Mouse (Mus musculus) c-Kit-positive CD71-positive TER-119-negative erythroid progenitor cells, embryonic 14.5 days (primary cell): ENCODE measurements at regions not wholly inside any gene's neighbourhood (a gene's known extent, or its start where the extent isn't known, plus 50 kb on each side); places are given as distances from the start of the nearest gene placed in this dataset.

Experiments used
- DNase-seq: peaks from one replicate; pipeline ENCODE4 v3.0.0-alpha.2; 2013; ENCODE audit warnings: low read depth

DNA sequence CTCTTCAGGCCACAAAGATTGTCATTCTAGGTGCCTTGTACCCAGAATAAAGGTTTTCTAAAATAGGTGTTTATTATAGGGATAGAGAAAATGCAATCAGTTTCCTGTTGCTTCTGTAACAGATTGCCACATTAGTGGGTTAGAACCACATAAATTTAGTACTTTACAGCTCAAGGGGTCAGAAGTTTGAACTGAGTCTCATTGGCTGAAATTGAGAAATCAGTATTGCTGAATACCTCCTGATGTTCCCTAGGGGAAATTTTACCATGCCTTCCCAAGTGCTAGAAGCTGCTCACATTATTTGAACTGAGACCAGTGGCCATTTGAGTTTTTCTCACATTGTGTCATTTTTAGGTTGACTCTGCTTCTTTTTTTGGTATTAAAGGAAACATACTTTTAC is 160.2 kb downstream of the Calcrl start:
- DNase-seq = no peak

DNA sequence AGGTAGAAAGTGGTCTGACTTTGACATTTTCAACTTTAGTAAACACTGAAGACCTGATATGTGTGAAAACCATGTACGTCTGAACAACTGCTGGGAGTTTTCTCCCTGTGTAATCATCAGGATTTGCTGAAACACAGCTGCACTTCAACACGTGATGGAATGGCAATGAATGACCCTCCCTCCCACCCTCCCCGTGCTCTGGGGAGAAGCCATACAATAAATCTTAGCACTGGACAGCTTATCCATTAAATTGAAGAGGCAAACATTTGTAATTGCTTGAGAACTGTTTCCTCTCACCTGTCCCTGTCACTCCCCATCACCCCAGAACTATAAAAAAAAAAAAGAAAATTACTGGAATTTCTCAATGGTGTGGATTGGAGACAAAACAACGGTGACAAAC is 159.1 kb downstream of the Calcrl start:
- DNase-seq = no peak

DNA sequence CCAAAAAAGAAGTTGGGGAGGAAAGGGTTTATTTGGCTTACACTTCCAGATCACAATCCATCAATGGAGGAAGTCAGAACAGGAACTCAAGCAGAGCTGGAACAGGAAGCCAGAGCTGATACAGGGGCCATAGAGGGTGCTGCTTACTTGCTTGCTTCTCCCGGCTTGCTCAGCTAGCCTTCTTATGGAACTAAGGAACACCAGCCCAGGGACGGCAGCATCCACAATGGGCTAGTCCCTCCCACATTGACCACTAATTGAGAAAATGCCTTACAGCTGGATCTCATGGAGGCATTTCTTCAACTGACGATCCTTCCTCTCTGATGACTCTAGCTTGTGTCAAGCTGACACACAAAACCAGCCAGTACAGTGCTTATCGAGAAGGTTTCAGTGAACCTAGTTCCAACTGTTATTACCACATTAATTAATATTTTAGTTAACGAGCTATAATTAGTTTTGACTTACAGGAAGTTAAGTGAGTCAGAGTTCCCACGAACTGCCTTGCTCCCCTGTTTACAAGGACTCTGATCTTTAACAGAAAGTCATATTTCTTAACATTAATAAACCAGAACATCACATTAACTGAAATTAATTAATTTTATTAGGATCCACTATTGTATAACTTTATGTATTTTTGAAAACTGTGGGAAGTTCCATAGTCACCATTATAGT is 158.2 kb downstream of the Calcrl start:
- DNase-seq = no peak

DNA sequence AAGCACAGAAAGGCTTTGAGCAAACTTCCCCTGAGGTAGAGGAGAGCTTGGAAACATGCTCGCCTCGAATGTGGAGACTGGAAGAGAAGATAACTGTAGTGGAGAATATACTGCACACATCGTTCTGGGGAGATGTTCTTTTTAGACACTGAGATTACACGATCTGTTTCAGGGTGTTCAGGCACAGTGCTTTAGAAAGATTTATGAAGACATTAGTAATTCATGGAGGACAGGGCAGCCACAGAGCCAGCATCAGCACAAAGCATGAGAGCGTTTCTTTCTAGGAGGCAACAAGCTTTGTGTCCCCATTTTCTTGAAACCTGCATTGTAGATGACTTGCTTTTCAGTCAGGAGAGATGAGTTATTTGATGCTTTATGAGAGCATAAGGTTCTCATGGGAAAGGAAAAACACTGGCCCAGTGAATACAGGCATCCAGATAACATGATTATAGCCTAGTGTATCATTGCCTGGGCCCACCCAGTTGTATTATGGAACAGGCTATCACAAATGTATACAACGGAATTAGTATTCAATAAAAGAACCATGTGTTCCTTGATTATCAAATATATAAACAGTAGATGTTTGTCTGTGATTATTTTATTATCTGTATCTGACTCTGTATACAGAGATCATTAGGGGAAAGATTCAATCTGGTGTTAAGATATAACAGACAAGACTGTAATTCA is 151.0 kb downstream of the Calcrl start:
- DNase-seq = no peak

DNA sequence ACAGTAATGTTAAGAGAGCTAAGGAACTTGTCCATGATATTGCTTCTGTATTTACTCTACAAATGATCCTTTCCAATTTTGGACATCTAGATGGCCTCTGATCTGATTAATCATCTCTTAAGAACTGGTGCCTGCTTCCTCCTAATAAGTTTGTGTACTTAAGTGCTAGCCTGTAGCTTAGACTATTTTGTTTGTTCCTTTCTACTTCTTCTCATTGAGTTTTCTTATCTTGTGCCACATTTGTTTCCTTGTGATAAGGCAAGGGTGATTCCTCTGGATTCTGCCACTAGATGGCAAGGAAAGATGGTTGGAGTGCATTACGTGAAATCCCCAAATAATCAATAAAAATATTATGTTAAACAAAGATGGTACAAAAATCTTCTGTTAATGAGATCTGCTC is 148.0 kb downstream of the Calcrl start:
- no peak for DNase-seq
